8 mouse cellular contexts compared by ENCODE assay signal in the genomic region with DNA sequence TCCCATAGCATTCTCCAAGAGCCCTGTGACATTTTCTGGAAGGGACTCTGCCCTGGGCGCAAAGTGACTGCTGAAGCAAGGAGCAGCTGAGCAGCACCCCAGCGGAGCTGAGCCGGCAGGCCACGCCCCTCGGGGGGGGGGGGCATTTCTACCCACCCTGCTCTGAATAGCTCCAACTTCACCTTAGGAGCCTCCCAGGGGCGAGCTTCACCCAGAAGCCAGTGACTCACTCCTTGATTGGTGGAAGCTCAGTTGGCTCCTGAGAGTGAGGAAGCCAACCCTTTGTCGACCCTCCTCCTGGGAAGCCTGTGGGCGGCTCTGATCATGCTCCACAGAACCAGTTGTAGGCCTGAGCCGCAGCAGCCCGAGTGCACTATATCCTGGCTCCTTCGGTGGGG. TPM values are rescaled to one million over a fixed set of nuclear protein-coding genes. Genes with fewer than 3 reads are reported as not detected.
DNase-seq lines count a peak whose midpoint lies in the region; ATAC-seq and TF ChIP-seq lines count a peak whose summit lies in the region.

No protein-coding gene starts in this region.

- TF ChIP-seq CTCF in forebrain, postnatal 0 days (IDR thresholded peaks at IDR 0.05; ENCODE audit: low read depth) = no peak

- no peaks in the 10 kb centered on the region for H3K4me1 ChIP-seq in forebrain, embryonic 14.5 days (ENCODE audit: control insufficient read depth, insufficient read depth, low read length)
- H3K4me1 ChIP-seq in forebrain, postnatal 0 days (ENCODE audit: insufficient read depth) = no peaks in the 10 kb centered on the region

- H3K9me3 ChIP-seq in forebrain, embryonic 14.5 days (replicated peaks; ENCODE audit: control insufficient read depth, low read length) = no peaks in the 10 kb centered on the region
- H3K9me3 ChIP-seq in forebrain, postnatal 0 days (ENCODE audit: low read length) = no peaks in the 10 kb centered on the region

- DNase-seq in forebrain, embryonic 14.5 days (ENCODE audit: low spot score) = no peak
- no peak for DNase-seq in forebrain, postnatal 0 days
- DNase-seq in R1 (ENCODE audit: low read depth, low spot score) = peak; percentile 75
- peak; percentile 84 for DNase-seq in kidney, adult 18-20 months
- peak; percentile 17 for DNase-seq in lung, postnatal 36 days
- no peak for DNase-seq in thymus, postnatal 4 days
- DNase-seq in layer of hippocampus, adult 11-12 months (ENCODE audit: low spot score) = no peak

- H3K27ac ChIP-seq in forebrain, embryonic 14.5 days (ENCODE audit: low read depth, low read length) = no peak overlapping the region
- H3K27ac ChIP-seq in forebrain, postnatal 0 days (ENCODE audit: low read depth, low read length) = no peak overlapping the region

- H3K4me2 ChIP-seq in forebrain, embryonic 14.5 days (ENCODE audit: low read length) = no peak overlapping the region
- no peak overlapping the region for H3K4me2 ChIP-seq in forebrain, postnatal 0 days (ENCODE audit: low read depth)

- H3K4me3 ChIP-seq in forebrain, embryonic 14.5 days (ENCODE audit: low read depth, low read length) = no peak overlapping the region
- no peak overlapping the region for H3K4me3 ChIP-seq in forebrain, postnatal 0 days (ENCODE audit: low read depth, low read length)

- H3K9ac ChIP-seq in forebrain, embryonic 14.5 days (ENCODE audit: low read length) = no peak overlapping the region
- H3K9ac ChIP-seq in forebrain, postnatal 0 days = no peak overlapping the region

- H3K36me3 ChIP-seq in forebrain, embryonic 14.5 days (ENCODE audit: control insufficient read depth, insufficient read depth, low read length) = no peaks in the 10 kb centered on the region
- H3K36me3 ChIP-seq in forebrain, postnatal 0 days (ENCODE audit: insufficient read depth) = peaks cover 5% of the 10 kb centered on the region; the same call in 1 of the 2 replicates

- 4% methylated on average over 11 of the region's 11 CpGs for WGBS in forebrain, embryonic 14.5 days
- WGBS in forebrain, postnatal 0 days = 15% methylated on average over 11 of the region's 11 CpGs

- peak; percentile 37 for ATAC-seq in forebrain, embryonic 14.5 days
- ATAC-seq in forebrain, postnatal 0 days = no peak; the same call in 1 of the 2 replicates
- no peak for ATAC-seq in erythroblast, adult 5-6 weeks (replicated peaks; ENCODE audit: low FRiP score, poor library complexity, severe bottlenecking)

- H3K27me3 ChIP-seq in forebrain, embryonic 14.5 days (replicated peaks; ENCODE audit: control insufficient read depth, insufficient read depth, low read length) = no peaks in the 10 kb centered on the region
- no peaks in the 10 kb centered on the region for H3K27me3 ChIP-seq in forebrain, postnatal 0 days (ENCODE audit: insufficient read depth, low read length)

RNA-seq across cellular contexts. Expression of a gene that starts 10.0 kb away (rescaled TPM):
- polyA plus RNA-seq in forebrain, embryonic 14.5 days (2014; fragmentation: Nextera tagmentation; extraction: Ambion mirVana) = 11.2 and 18.4 TPM in 2 replicates
- 61.5 and 68.7 TPM in 2 replicates for total RNA-seq in forebrain, postnatal 0 days (2014; rRNA removed)
- polyA plus RNA-seq in forebrain, postnatal 0 days (2015; fragmentation: Nextera tagmentation; extraction: Ambion mirVana) = 61.8 and 80.0 TPM in 2 replicates
- 0.63 TPM in 1 of 2 replicates, not detected in the other for total RNA-seq in erythroblast, adult 5-6 weeks (2015; ENCODE audit: low replicate concordance)
- total RNA-seq in erythroblast, adult 5-6 weeks (2017; ENCODE audit: low replicate concordance) = 0.77 and 2.4 TPM in 2 replicates

RNA-seq across cellular contexts. Expression of a gene that starts 28.4 kb away (rescaled TPM):
- polyA plus RNA-seq in forebrain, embryonic 14.5 days (2014; fragmentation: Nextera tagmentation; extraction: Ambion mirVana) = 0.63 TPM in 1 of 2 replicates, not detected in the other
- total RNA-seq in forebrain, postnatal 0 days (2014; rRNA removed) = not detected in 2 replicates
- 4.7 and 5.0 TPM in 2 replicates for polyA plus RNA-seq in forebrain, postnatal 0 days (2015; fragmentation: Nextera tagmentation; extraction: Ambion mirVana)
- total RNA-seq in erythroblast, adult 5-6 weeks (2015; ENCODE audit: low replicate concordance) = not detected in 2 replicates
- total RNA-seq in erythroblast, adult 5-6 weeks (2017; ENCODE audit: low replicate concordance) = 0.77 TPM in 1 of 2 replicates, not detected in the other

RNA-seq across cellular contexts. Expression of a gene that starts 36.4 kb away (rescaled TPM):
- polyA plus RNA-seq in forebrain, embryonic 14.5 days (2014; fragmentation: Nextera tagmentation; extraction: Ambion mirVana) = not detected in 2 replicates
- not detected in 2 replicates for total RNA-seq in forebrain, postnatal 0 days (2014; rRNA removed)
- 0.15 TPM in 1 of 2 replicates, not detected in the other for polyA plus RNA-seq in forebrain, postnatal 0 days (2015; fragmentation: Nextera tagmentation; extraction: Ambion mirVana)
- 1.0 and 2.5 TPM in 2 replicates for total RNA-seq in erythroblast, adult 5-6 weeks (2015; ENCODE audit: low replicate concordance)
- total RNA-seq in erythroblast, adult 5-6 weeks (2017; ENCODE audit: low replicate concordance) = 0.68 and 1.4 TPM in 2 replicates

RNA-seq across cellular contexts. Expression of a gene that starts 56.3 kb away (rescaled TPM):
- polyA plus RNA-seq in forebrain, embryonic 14.5 days (2014; fragmentation: Nextera tagmentation; extraction: Ambion mirVana) = 63.1 TPM in 2 replicates
- 87.3 and 89.6 TPM in 2 replicates for total RNA-seq in forebrain, postnatal 0 days (2014; rRNA removed)
- 45.4 and 52.6 TPM in 2 replicates for polyA plus RNA-seq in forebrain, postnatal 0 days (2015; fragmentation: Nextera tagmentation; extraction: Ambion mirVana)
- total RNA-seq in erythroblast, adult 5-6 weeks (2015; ENCODE audit: low replicate concordance) = 4.4 and 10.7 TPM in 2 replicates
- total RNA-seq in erythroblast, adult 5-6 weeks (2017; ENCODE audit: low replicate concordance) = 27.3 and 54.5 TPM in 2 replicates

RNA-seq across cellular contexts. Expression of a gene that starts 56.3 kb away (rescaled TPM):
- polyA plus RNA-seq in forebrain, embryonic 14.5 days (2014; fragmentation: Nextera tagmentation; extraction: Ambion mirVana) = 124 and 147 TPM in 2 replicates
- 50.1 and 51.1 TPM in 2 replicates for total RNA-seq in forebrain, postnatal 0 days (2014; rRNA removed)
- polyA plus RNA-seq in forebrain, postnatal 0 days (2015; fragmentation: Nextera tagmentation; extraction: Ambion mirVana) = 108 and 120 TPM in 2 replicates
- 16.7 and 30.3 TPM in 2 replicates for total RNA-seq in erythroblast, adult 5-6 weeks (2015; ENCODE audit: low replicate concordance)
- 27.0 and 27.2 TPM in 2 replicates for total RNA-seq in erythroblast, adult 5-6 weeks (2017; ENCODE audit: low replicate concordance)

Comparison
In these comparisons a context has a peak if more than half of its experiments do, and no peak if none do; other contexts are left out.
1. DNase-seq: peak in R1 (single experiment), kidney, adult 18-20 months (single experiment) and lung, postnatal 36 days (single experiment); none in forebrain, embryonic 14.5 days (single experiment), forebrain, postnatal 0 days (single experiment), thymus, postnatal 4 days (single experiment) and layer of hippocampus, adult 11-12 months (single experiment).
2. RNA of a gene that starts 10.0 kb away (total RNA-seq): 61.5 to 68.7 TPM in forebrain, postnatal 0 days; 0.63 to 2.4 TPM in erythroblast, adult 5-6 weeks; every median in the first group is over 10 times any median in the second.